Mouse (Mus musculus): ENCODE measurements around the gene 4930442H23Rik. TPM values are rescaled to one million over a fixed set of nuclear protein-coding genes. Genes with fewer than 3 reads are reported as not detected.
A peak's percentile ranks its signal among the peaks of the same experiment; 100 is the strongest.

The 4930442H23Rik gene
- polyA plus RNA-seq, 1 experiment from 2014 or later, result 0.16 TPM

- Histone ChIP-seq H3K36me3 (ENCODE audit: insufficient read depth, low read length) (no peaks in the 10 kb centered on the region), H3K9me3 (ENCODE audit: low read length) (no peaks in the 10 kb centered on the region), H3K4me2 (replicated peaks; ENCODE audit: low read depth, low read length) (no peak overlapping the region), H3K27ac (ENCODE audit: low read length) (no peak overlapping the region), H3K27me3 (replicated peaks; ENCODE audit: insufficient read depth, low read length) (no peaks in the 10 kb centered on the region), H3K9ac (replicated peaks; ENCODE audit: low read depth) (no peak overlapping the region), H3K4me1 (ENCODE audit: insufficient read depth, low read depth, low read length) (no peaks in the 10 kb centered on the region), H3K4me3 (ENCODE audit: low read depth, low read length) (no peak overlapping the region)
- DNase-seq (ENCODE audit: low spot score) (no peak), ATAC-seq (no peak)
- WGBS, result 81% methylated on average over 6 of the region's 6 CpGs
- TF ChIP-seq CTCF (IDR thresholded peaks at IDR 0.05) (no peak), EP300 (IDR thresholded peaks at IDR 0.05) (no peak)
These were observed 32.6 kb upstream of the 4930442H23Rik start for GRCm38 (mm10) chr10:81216260-81216659.

GRCm38 (mm10) chr10:81210154-81210553, 26.5 kb upstream of the 4930442H23Rik start:
- WGBS, result 93% methylated on average over 5 of the region's 5 CpGs

GRCm38 (mm10) chr10:81204137-81204536, 20.5 kb upstream of the 4930442H23Rik start:
- TF ChIP-seq EP300 (IDR thresholded peaks at IDR 0.05) (no peak), CTCF (IDR thresholded peaks at IDR 0.05) (no peak)
- Histone ChIP-seq H3K27ac (ENCODE audit: low read length) (no peak overlapping the region), H3K9ac (replicated peaks; ENCODE audit: low read depth) (no peak overlapping the region), H3K9me3 (ENCODE audit: low read length) (no peaks in the 10 kb centered on the region), H3K27me3 (replicated peaks; ENCODE audit: insufficient read depth, low read length) (no peaks in the 10 kb centered on the region), H3K4me1 (ENCODE audit: insufficient read depth, low read depth, low read length) (no peaks in the 10 kb centered on the region), H3K4me2 (replicated peaks; ENCODE audit: low read depth, low read length) (no peak overlapping the region), H3K4me3 (ENCODE audit: low read depth, low read length) (no peak overlapping the region), H3K36me3 (ENCODE audit: insufficient read depth, low read length) (no peaks in the 10 kb centered on the region)
- DNase-seq (ENCODE audit: low spot score), result no peak
- ATAC-seq, result no peak
- WGBS, result 65% methylated on average over 4 of the region's 4 CpGs

More at GRCm38 (mm10) chr10:81210154-81210553, 26.5 kb upstream of the 4930442H23Rik start:
- no peaks in the 10 kb centered on the region for H3K36me3 ChIP-seq (ENCODE audit: insufficient read depth, low read length)
- DNase-seq (ENCODE audit: low spot score), result no peak
- no peak overlapping the region for H3K4me2 ChIP-seq (replicated peaks; ENCODE audit: low read depth, low read length)
- H3K27me3 ChIP-seq (replicated peaks; ENCODE audit: insufficient read depth, low read length), result no peaks in the 10 kb centered on the region
- peak; percentile 29 for TF ChIP-seq CTCF (IDR thresholded peaks at IDR 0.05)
- no peak for TF ChIP-seq EP300 (IDR thresholded peaks at IDR 0.05)
- ATAC-seq, result no peak
- H3K4me3 ChIP-seq (ENCODE audit: low read depth, low read length), result no peak overlapping the region
- no peak overlapping the region for H3K27ac ChIP-seq (ENCODE audit: low read length)
- H3K4me1 ChIP-seq (ENCODE audit: insufficient read depth, low read depth, low read length), result no peaks in the 10 kb centered on the region
- no peaks in the 10 kb centered on the region for H3K9me3 ChIP-seq (ENCODE audit: low read length)
- no peak overlapping the region for H3K9ac ChIP-seq (replicated peaks; ENCODE audit: low read depth)

GRCm38 (mm10) chr10:81202978-81203720, 19.5 kb upstream of the 4930442H23Rik start:
- TF ChIP-seq CTCF (IDR thresholded peaks at IDR 0.05), result no peak
- TF ChIP-seq EP300 (IDR thresholded peaks at IDR 0.05), result no peak
- H3K27me3 ChIP-seq (replicated peaks; ENCODE audit: insufficient read depth, low read length), result no peaks in the 10 kb centered on the region
- H3K4me1 ChIP-seq (ENCODE audit: insufficient read depth, low read depth, low read length), result no peaks in the 10 kb centered on the region
- 58% methylated on average over 8 of the region's 8 CpGs for WGBS
- no peaks in the 10 kb centered on the region for H3K9me3 ChIP-seq (ENCODE audit: low read length)
- no peak for ATAC-seq
- H3K27ac ChIP-seq (ENCODE audit: low read length), result no peak overlapping the region
- no peak overlapping the region for H3K4me2 ChIP-seq (replicated peaks; ENCODE audit: low read depth, low read length)
- no peak overlapping the region for H3K9ac ChIP-seq (replicated peaks; ENCODE audit: low read depth)
- H3K4me3 ChIP-seq (ENCODE audit: low read depth, low read length), result no peak overlapping the region
- DNase-seq (ENCODE audit: low spot score), result no peak
- no peaks in the 10 kb centered on the region for H3K36me3 ChIP-seq (ENCODE audit: insufficient read depth, low read length)

- H3K27me3 ChIP-seq (replicated peaks; ENCODE audit: insufficient read depth, low read length), result no peaks in the 10 kb centered on the region
These were observed 18.4 kb upstream of the 4930442H23Rik start, which contains the start of gene Nmrk2 for GRCm38 (mm10) chr10:81201807-81202758. Gene Nmrk2 (minus strand): TSS chr10:81202051.

More at GRCm38 (mm10) chr10:81201807-81202758, 18.4 kb upstream of the 4930442H23Rik start, which contains the start of gene Nmrk2:
- 60% methylated on average over 13 of the region's 13 CpGs for WGBS
- Histone ChIP-seq H3K4me2 (replicated peaks; ENCODE audit: low read depth, low read length) (no peak within 1 kb of the TSS), H3K9me3 (ENCODE audit: low read length) (no peaks in the 10 kb centered on the region), H3K9ac (replicated peaks; ENCODE audit: low read depth) (no peak within 1 kb of the TSS), H3K36me3 (ENCODE audit: insufficient read depth, low read length) (no peaks in the 10 kb centered on the region), H3K4me1 (ENCODE audit: insufficient read depth, low read depth, low read length) (no peaks in the 10 kb centered on the region), H3K4me3 (ENCODE audit: low read depth, low read length) (no peak within 1 kb of the TSS), H3K27ac (ENCODE audit: low read length) (no peak within 1 kb of the TSS)
- DNase-seq (ENCODE audit: low spot score) (no peak), ATAC-seq (peak; percentile 25)
- TF ChIP-seq EP300 (IDR thresholded peaks at IDR 0.05), result no peak
- no peak for TF ChIP-seq CTCF (IDR thresholded peaks at IDR 0.05)

Data from lung, postnatal 0 days (tissue).